In genomic region chr4:84634751-84635150, GRCm38 (mm10) we compare ENCODE assay signal across 16 mouse cellular contexts. TPM values are rescaled to one million over a fixed set of nuclear protein-coding genes. Genes with fewer than 3 reads are reported as not detected.
DNase-seq lines count a peak whose midpoint lies in the region; ATAC-seq lines count a peak whose summit lies in the region.
"Had no signal": no experiment of that assay in that cellular context is flagged by ENCODE, and none has a peak within 500 bp of the region (broad histone marks: within the 10 kb centered on the region; RNA-seq: fewer than 3 reads in every experiment).

No protein-coding gene starts in this region.

- WGBS in lung, embryonic 15.5 days, result 38% methylated on average over 4 of the region's 4 CpGs
- WGBS in embryonic facial prominence, embryonic 10.5 days, result 19% methylated on average over 4 of the region's 4 CpGs
- 20% methylated on average over 4 of the region's 4 CpGs for whole genome bisulfite sequencing in limb, embryonic 11.5 days
- WGBS in stomach, embryonic 15.5 days, result 24% methylated on average over 4 of the region's 4 CpGs

- no peak for DNase-seq in lung, postnatal 4 days
- DNase-seq in embryonic facial prominence, embryonic 10.5 days (ENCODE audit: low spot score), result peak; percentile 32
- DNase-seq in limb, embryonic 11.5 days (ENCODE audit: low spot score), result no peak
- no peak for DNase-seq in cerebellum, postnatal 4 days (ENCODE audit: low spot score in 2 of 2)
- DNase-seq in adrenal gland, adult 8-10 months, result no peak
- no peak for DNase-seq in spleen, adult 18-20 months
- DNase-seq: cerebellum, postnatal 14 days; kidney, postnatal 14 days; left cerebral cortex, postnatal 4 days; right cerebral cortex, postnatal 25 days; thymus, postnatal 36 days had no signal

- no peak overlapping the region for H3K4me3 ChIP-seq in lung, embryonic 15.5 days
- H3K4me3 ChIP-seq in embryonic facial prominence, embryonic 10.5 days, result no peak overlapping the region
- no peak overlapping the region for H3K4me3 ChIP-seq in limb, embryonic 11.5 days (ENCODE audit: low read depth, low read length)
- no peak overlapping the region for H3K4me3 ChIP-seq in stomach, embryonic 15.5 days (replicated peaks)
- H3K4me3 ChIP-seq: forebrain, embryonic 12.5 days; hindbrain, embryonic 15.5 days had no signal

- H3K4me2 ChIP-seq in lung, embryonic 15.5 days, result no peak overlapping the region
- no peak overlapping the region for H3K4me2 ChIP-seq in limb, embryonic 11.5 days (ENCODE audit: low read depth, severe bottlenecking)
- H3K4me2 ChIP-seq in stomach, embryonic 15.5 days, result no peak overlapping the region
- H3K4me2 ChIP-seq: forebrain, embryonic 12.5 days; hindbrain, embryonic 15.5 days had no signal

- no peaks in the 10 kb centered on the region for H3K36me3 ChIP-seq in lung, embryonic 15.5 days
- no peaks in the 10 kb centered on the region for H3K36me3 ChIP-seq in embryonic facial prominence, embryonic 10.5 days (replicated peaks)
- no peaks in the 10 kb centered on the region for H3K36me3 ChIP-seq in limb, embryonic 11.5 days (ENCODE audit: control insufficient read depth, insufficient read depth, low read length)
- no peaks in the 10 kb centered on the region for H3K36me3 ChIP-seq in stomach, embryonic 15.5 days
- H3K36me3 ChIP-seq: forebrain, embryonic 12.5 days; hindbrain, embryonic 15.5 days had no signal

- H3K27me3 ChIP-seq in lung, embryonic 15.5 days, result no peaks in the 10 kb centered on the region
- peaks cover 36% of the 10 kb centered on the region for H3K27me3 ChIP-seq in embryonic facial prominence, embryonic 10.5 days (replicated peaks; ENCODE audit: low read depth, poor library complexity, severe bottlenecking)
- H3K27me3 ChIP-seq in limb, embryonic 11.5 days (ENCODE audit: control insufficient read depth, insufficient read depth, low read length), result no peaks in the 10 kb centered on the region
- no peaks in the 10 kb centered on the region for H3K27me3 ChIP-seq in stomach, embryonic 15.5 days (replicated peaks)

- no peak overlapping the region for H3K9ac ChIP-seq in lung, embryonic 15.5 days
- H3K9ac ChIP-seq in limb, embryonic 11.5 days (ENCODE audit: low read length), result no peak overlapping the region
- H3K9ac ChIP-seq in stomach, embryonic 15.5 days, result no peak overlapping the region
- H3K9ac ChIP-seq: forebrain, embryonic 12.5 days; hindbrain, embryonic 15.5 days had no signal

- peaks cover 48% of the 10 kb centered on the region for H3K4me1 ChIP-seq in lung, embryonic 15.5 days
- peaks cover 75% of the 10 kb centered on the region for H3K4me1 ChIP-seq in embryonic facial prominence, embryonic 10.5 days
- peaks cover 49% of the 10 kb centered on the region for H3K4me1 ChIP-seq in limb, embryonic 11.5 days (ENCODE audit: control insufficient read depth, insufficient read depth, low read length)
- H3K4me1 ChIP-seq in stomach, embryonic 15.5 days, result peaks cover 30% of the 10 kb centered on the region

- H3K9me3 ChIP-seq in lung, embryonic 15.5 days, result no peaks in the 10 kb centered on the region
- no peaks in the 10 kb centered on the region for H3K9me3 ChIP-seq in embryonic facial prominence, embryonic 10.5 days
- H3K9me3 ChIP-seq in limb, embryonic 11.5 days (ENCODE audit: control insufficient read depth, low read length), result no peaks in the 10 kb centered on the region
- no peaks in the 10 kb centered on the region for H3K9me3 ChIP-seq in stomach, embryonic 15.5 days
- H3K9me3 ChIP-seq: forebrain, embryonic 12.5 days; hindbrain, embryonic 15.5 days had no signal

- H3K27ac ChIP-seq in lung, embryonic 15.5 days, result peak overlapping the region; percentile 58
- peak overlapping the region; percentile 74 for H3K27ac ChIP-seq in embryonic facial prominence, embryonic 10.5 days (replicated peaks)
- H3K27ac ChIP-seq in limb, embryonic 11.5 days (replicated peaks; ENCODE audit: low read depth, low read length), result peak overlapping the region; percentile 53
- H3K27ac ChIP-seq in stomach, embryonic 15.5 days, result peak overlapping the region; percentile 57
- H3K27ac ChIP-seq: forebrain, embryonic 12.5 days; hindbrain, embryonic 15.5 days had no signal

- ATAC-seq in lung, embryonic 15.5 days (ENCODE audit: borderline replicate concordance, extremely low read depth, low FRiP score, low TSS enrichment), result no peak
- ATAC-seq in limb, embryonic 11.5 days (ENCODE audit: insufficient number of reproducible peaks, low FRiP score, low TSS enrichment, low read depth), result no peak
- ATAC-seq in stomach, embryonic 15.5 days (ENCODE audit: insufficient read depth, low FRiP score, low read depth), result peak; percentile 31; the same call in 1 of the 2 replicates
- ATAC-seq: CD4-positive, CD25-positive, alpha-beta regulatory T cell, adult 4 months had no signal

RNA-seq across cellular contexts. Expression of gene Bnc2, which starts 40.3 kb away (rescaled TPM):
- 5.8 and 6.0 TPM in 2 replicates for polyA plus RNA-seq in lung, embryonic 15.5 days (2015; fragmentation: Nextera tagmentation; extraction: Ambion mirVana)
- polyA plus RNA-seq in embryonic facial prominence, embryonic 10.5 days (2016; fragmentation: Nextera tagmentation; extraction: Ambion mirVana), result 13.0 and 22.2 TPM in 2 replicates
- polyA plus RNA-seq in limb, embryonic 11.5 days (2014; fragmentation: Nextera tagmentation; extraction: Ambion mirVana), result 13.7 and 16.8 TPM in 2 replicates
- polyA plus RNA-seq in stomach, embryonic 15.5 days (2015; fragmentation: Nextera tagmentation; extraction: Ambion mirVana), result 18.0 and 20.2 TPM in 2 replicates
- total RNA-seq in adrenal gland, adult 8-10 months (2022), result 10 to 100 TPM; 11.9 to 18.9 (median 15.8) TPM
- polyA plus RNA-seq: CD4-positive, CD25-positive, alpha-beta regulatory T cell, adult 4 months had no signal
